Mouse (Mus musculus): ENCODE results near the gene Supt20.

Gene Supt20

GRCm38 (mm10) chr3:54692202-54693055, at the start of gene Supt20:
Gene Supt20, plus strand, starts transcription at chr3:54692807.
- DNase-seq = peak; percentile 95 to 98

- DNase-seq = no peak
Observed at GRCm38 (mm10) chr3:54642851-54643250, 49.8 kb upstream of the Supt20 start.

GRCm38 (mm10) chr3:54647583-54647982, 45.0 kb upstream of the Supt20 start:
- no peak for DNase-seq

GRCm38 (mm10) chr3:54651576-54651975, 41.0 kb upstream of the Supt20 start:
- DNase-seq = no peak

- DNase-seq = no peak
Observed at GRCm38 (mm10) chr3:54654169-54654568, 38.4 kb upstream of the Supt20 start.

- no peak for DNase-seq
Observed at GRCm38 (mm10) chr3:54657090-54657489, 35.5 kb upstream of the Supt20 start.

- DNase-seq = peak in 1 of 2 experiments; percentile 11
Observed at GRCm38 (mm10) chr3:54657888-54658626, 34.5 kb upstream of the Supt20 start.

- DNase-seq = no peak
Observed at GRCm38 (mm10) chr3:54659736-54660135, 32.9 kb upstream of the Supt20 start.

GRCm38 (mm10) chr3:54662411-54662810, 30.2 kb upstream of the Supt20 start:
- DNase-seq = peak; percentile 31 to 35

- DNase-seq = no peak
Observed at GRCm38 (mm10) chr3:54668141-54668540, 24.5 kb upstream of the Supt20 start.

GRCm38 (mm10) chr3:54668722-54669121, 23.9 kb upstream of the Supt20 start:
- no peak for DNase-seq

- no peak for DNase-seq
Observed at GRCm38 (mm10) chr3:54669559-54669958, 23.0 kb upstream of the Supt20 start.

- DNase-seq = no peak
Observed at GRCm38 (mm10) chr3:54672111-54672510, 20.5 kb upstream of the Supt20 start.

GRCm38 (mm10) chr3:54672557-54673529, 19.8 kb upstream of the Supt20 start:
- peak; percentile 38 to 50 for DNase-seq

- DNase-seq = no peak
Observed at GRCm38 (mm10) chr3:54676818-54677217, 15.8 kb upstream of the Supt20 start.

GRCm38 (mm10) chr3:54681310-54682204, 11.1 kb upstream of the Supt20 start:
- no peak for DNase-seq

GRCm38 (mm10) chr3:54685202-54685601, 7.4 kb upstream of the Supt20 start:
- no peak for DNase-seq

- DNase-seq = no peak
Observed at GRCm38 (mm10) chr3:54687245-54687644, 5.4 kb upstream of the Supt20 start.

GRCm38 (mm10) chr3:54689091-54689490, 3.5 kb upstream of the Supt20 start:
- DNase-seq = peak in 1 of 2 experiments; percentile 45

GRCm38 (mm10) chr3:54693056-54693415, 429 bp downstream of the Supt20 start:
- no peak for DNase-seq

- no peak for DNase-seq
Observed at GRCm38 (mm10) chr3:54699759-54700301, 7.2 kb downstream of the Supt20 start.

Measured in cerebellum, postnatal 10 days (tissue).